Mouse (Mus musculus) ZHBTc4 (cell line): ENCODE measurements at regions not wholly inside any gene's neighbourhood (a gene's known extent, or its start where the extent isn't known, plus 50 kb on each side); places are given as distances from the start of the nearest gene placed in this dataset.

ENCODE experiments used
- DNase-seq: peaks from one replicate; pipeline ENCODE4 v3.0.0-alpha.2; 2011; ENCODE audit warnings: low read depth, low spot score

DNA sequence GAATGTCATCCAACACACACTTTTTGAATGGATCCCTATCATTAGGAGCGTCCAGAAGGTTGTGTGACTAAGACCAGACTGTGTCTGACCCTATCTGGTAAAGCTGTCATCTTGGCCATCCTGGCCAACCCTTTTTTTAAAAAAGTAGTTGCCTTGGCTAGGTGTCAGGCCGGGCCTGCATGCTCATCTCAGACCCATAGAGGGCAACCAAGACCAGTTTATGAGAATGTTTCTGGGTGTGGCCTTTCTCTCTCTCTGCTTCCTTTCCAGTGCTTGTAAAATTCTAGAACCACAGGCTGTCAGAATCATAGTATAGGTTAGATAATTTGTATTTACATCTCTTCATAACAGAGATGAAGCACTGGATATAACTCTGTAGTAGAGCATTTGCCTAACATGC lies 62.8 kb upstream of the Las1l start:
- peak; percentile 50 for DNase-seq

- DNase-seq: no peak
Observed at GRCm38 (mm10) chrX:96020407-96020806, 63.6 kb upstream of the Las1l start.

- no peak for DNase-seq
Observed at GRCm38 (mm10) chrX:96025374-96025773, 68.6 kb upstream of the Las1l start.

- DNase-seq: no peak
Observed at GRCm38 (mm10) chrX:96025876-96026275, 69.1 kb upstream of the Las1l start.

DNA sequence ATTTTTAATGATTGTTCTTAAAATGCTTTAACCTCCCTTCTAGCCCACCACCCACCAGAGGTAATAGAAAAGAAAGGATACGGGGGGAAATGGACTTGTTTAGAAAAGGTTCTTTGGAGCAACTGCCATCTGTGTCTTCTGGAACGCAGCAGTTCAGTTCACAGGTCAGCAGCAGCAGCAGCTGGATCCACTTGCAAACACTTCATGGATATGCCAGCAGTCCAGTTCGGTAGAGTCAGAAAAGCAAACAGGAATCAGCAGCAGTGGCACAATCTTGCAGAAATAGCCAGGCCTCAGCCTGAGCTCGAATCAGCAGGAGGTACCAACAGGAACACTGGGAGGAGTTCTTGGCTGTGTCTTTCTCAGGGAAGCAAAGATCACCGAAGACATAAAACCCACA lies 64.3 kb upstream of the Msn start:
- no peak for DNase-seq

DNA sequence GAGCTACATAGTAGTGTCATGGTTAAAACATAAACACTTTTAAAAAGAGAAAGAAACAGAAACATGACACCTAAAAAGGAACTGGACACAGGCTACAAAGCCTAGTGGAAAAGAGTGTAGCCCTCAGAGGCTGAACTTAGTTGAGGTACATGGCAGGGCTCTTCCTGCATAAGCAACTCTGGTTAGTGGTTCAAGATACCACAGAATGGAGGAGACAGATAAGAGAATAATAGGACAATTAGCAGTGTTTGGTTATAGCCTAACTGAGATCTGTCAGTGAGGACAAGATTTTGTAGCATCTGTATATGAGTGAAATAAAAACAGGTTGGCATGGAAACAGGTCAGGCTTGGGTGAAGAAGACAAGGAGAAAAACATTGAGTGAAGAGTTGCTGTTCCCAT lies 60.5 kb upstream of the Msn start:
- no peak for DNase-seq

DNA sequence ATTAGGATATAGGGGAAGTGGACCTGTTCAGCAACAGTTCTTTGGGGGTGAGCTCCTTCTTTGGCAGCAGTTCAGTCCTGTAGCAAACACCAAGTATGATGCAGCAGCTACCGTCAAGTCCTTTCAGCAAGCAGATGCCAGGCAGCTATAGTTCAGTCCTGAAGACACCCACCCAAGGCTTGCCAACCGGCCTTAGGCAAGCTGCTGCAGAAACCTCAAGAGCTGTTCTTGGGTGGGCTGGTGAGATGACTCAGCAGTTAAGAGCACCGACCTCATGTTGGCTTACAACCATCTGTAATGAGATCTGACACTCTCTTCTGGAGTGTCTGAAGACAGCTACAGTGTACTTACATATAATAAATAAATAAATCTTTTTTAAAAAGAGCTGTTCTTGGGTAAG lies 53.6 kb upstream of the Msn start:
- no peak for DNase-seq
